Mouse (Mus musculus): ENCODE measurements around the gene Rnf11.

Rnf11 gene

GRCm38 (mm10) chr4:109442126-109442525 is 42.4 kb downstream of the Rnf11 start:
- no peaks in the 10 kb centered on the region for H3K36me3 ChIP-seq (ENCODE audit: insufficient read depth, low read length)
- peaks cover 6% of the 10 kb centered on the region for H3K4me1 ChIP-seq (replicated peaks; ENCODE audit: low read depth, low read length)

GRCm38 (mm10) chr4:109441000-109441399 is 43.5 kb downstream of the Rnf11 start:
- Histone ChIP-seq H3K9me3 (ENCODE audit: low read length) (no peaks in the 10 kb centered on the region), H3K27me3 (ENCODE audit: insufficient read depth, low read length) (no peaks in the 10 kb centered on the region), H3K36me3 (ENCODE audit: insufficient read depth, low read length) (no peaks in the 10 kb centered on the region), H3K4me3 (replicated peaks; ENCODE audit: low read length) (no peak overlapping the region), H3K4me1 (replicated peaks; ENCODE audit: low read depth, low read length) (peaks cover 6% of the 10 kb centered on the region)
- TF ChIP-seq CTCF (conservative IDR thresholded peaks at IDR 0.05; ENCODE audit: low read length) (no peak), NANOG (IDR thresholded peaks at IDR 0.05; ENCODE audit: borderline replicate concordance, low read length) (no peak), POU5F1 (IDR thresholded peaks at IDR 0.05; ENCODE audit: borderline replicate concordance, low read length) (no peak)

More at GRCm38 (mm10) chr4:109442126-109442525, 42.4 kb downstream of the Rnf11 start:
- Histone ChIP-seq H3K27me3 (ENCODE audit: insufficient read depth, low read length) (no peaks in the 10 kb centered on the region), H3K4me3 (replicated peaks; ENCODE audit: low read length) (no peak overlapping the region), H3K9me3 (ENCODE audit: low read length) (no peaks in the 10 kb centered on the region)
- TF ChIP-seq NANOG (IDR thresholded peaks at IDR 0.05; ENCODE audit: borderline replicate concordance, low read length) = no peak
- no peak for TF ChIP-seq CTCF (conservative IDR thresholded peaks at IDR 0.05; ENCODE audit: low read length)
- no peak for TF ChIP-seq POU5F1 (IDR thresholded peaks at IDR 0.05; ENCODE audit: borderline replicate concordance, low read length)

DNA sequence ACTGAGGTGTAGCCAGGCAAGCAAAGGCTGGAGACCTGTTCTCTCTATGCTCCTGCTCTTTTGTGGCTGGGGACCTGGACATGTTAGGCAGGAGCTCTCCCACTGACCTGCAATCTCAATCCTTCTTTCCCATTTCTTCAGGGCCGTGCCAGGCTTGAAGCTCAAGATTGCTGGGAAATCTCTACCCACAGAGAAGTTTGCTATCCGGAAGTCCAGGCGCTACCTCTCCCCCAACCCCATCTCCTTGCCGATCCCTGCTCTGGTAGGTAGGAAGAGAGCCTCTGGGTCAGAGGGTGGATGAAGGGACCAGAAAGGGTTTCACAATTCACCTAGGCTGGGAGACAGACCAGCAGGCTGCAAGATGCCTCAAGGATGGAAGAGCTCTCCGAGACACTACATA is 44.1 kb downstream of the Rnf11 start:
- TF ChIP-seq POU5F1 (IDR thresholded peaks at IDR 0.05; ENCODE audit: borderline replicate concordance, low read length) (no peak), CTCF (conservative IDR thresholded peaks at IDR 0.05; ENCODE audit: low read length) (no peak)
- no peaks in the 10 kb centered on the region for H3K27me3 ChIP-seq (ENCODE audit: insufficient read depth, low read length)
- H3K4me1 ChIP-seq (replicated peaks; ENCODE audit: low read depth, low read length) = peaks cover 6% of the 10 kb centered on the region
- no peaks in the 10 kb centered on the region for H3K36me3 ChIP-seq (ENCODE audit: insufficient read depth, low read length)
- no peaks in the 10 kb centered on the region for H3K9me3 ChIP-seq (ENCODE audit: low read length)
- no peak overlapping the region for H3K4me3 ChIP-seq (replicated peaks; ENCODE audit: low read length)

DNA sequence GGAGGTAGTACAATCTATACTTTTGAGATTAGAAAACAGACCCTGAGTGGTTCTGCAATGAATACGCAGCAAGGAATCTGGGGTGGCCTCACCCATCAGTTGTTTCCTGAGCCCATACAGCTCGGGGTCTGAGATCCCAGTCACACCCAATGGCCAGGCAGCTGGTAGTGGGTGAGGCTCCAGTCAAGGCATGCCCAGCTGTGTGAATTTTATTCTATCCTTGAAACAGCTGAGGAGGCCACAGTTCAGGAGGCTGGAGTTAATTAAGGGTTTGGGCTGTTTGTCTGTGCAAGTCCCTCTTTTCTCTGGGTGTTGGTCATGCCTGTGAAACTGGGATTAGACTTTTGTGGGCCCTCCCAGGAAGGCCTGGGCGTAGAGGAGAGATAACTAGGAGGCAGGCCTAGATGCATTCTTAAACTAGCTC is 44.7 kb downstream of the Rnf11 start:
- TF ChIP-seq NANOG (IDR thresholded peaks at IDR 0.05; ENCODE audit: borderline replicate concordance, low read length) (no peak), POU5F1 (IDR thresholded peaks at IDR 0.05; ENCODE audit: borderline replicate concordance, low read length) (no peak), CTCF (conservative IDR thresholded peaks at IDR 0.05; ENCODE audit: low read length) (no peak)
- Histone ChIP-seq H3K4me3 (replicated peaks; ENCODE audit: low read length) (no peak overlapping the region), H3K36me3 (ENCODE audit: insufficient read depth, low read length) (no peaks in the 10 kb centered on the region), H3K9me3 (ENCODE audit: low read length) (no peaks in the 10 kb centered on the region), H3K27me3 (ENCODE audit: insufficient read depth, low read length) (no peaks in the 10 kb centered on the region), H3K4me1 (replicated peaks; ENCODE audit: low read depth, low read length) (peaks cover 6% of the 10 kb centered on the region)

- Histone ChIP-seq H3K36me3 (ENCODE audit: insufficient read depth, low read length) (no peaks in the 10 kb centered on the region), H3K4me3 (replicated peaks; ENCODE audit: low read length) (no peak overlapping the region), H3K27me3 (ENCODE audit: insufficient read depth, low read length) (no peaks in the 10 kb centered on the region), H3K4me1 (replicated peaks; ENCODE audit: low read depth, low read length) (peaks cover 6% of the 10 kb centered on the region), H3K9me3 (ENCODE audit: low read length) (no peaks in the 10 kb centered on the region)
- no peak for TF ChIP-seq CTCF (conservative IDR thresholded peaks at IDR 0.05; ENCODE audit: low read length)
Observed at GRCm38 (mm10) chr4:109439101-109439500, 45.4 kb downstream of the Rnf11 start.

- TF ChIP-seq POU5F1 (IDR thresholded peaks at IDR 0.05; ENCODE audit: borderline replicate concordance, low read length) (no peak), CTCF (conservative IDR thresholded peaks at IDR 0.05; ENCODE audit: low read length) (peak; percentile 88)
- no peaks in the 10 kb centered on the region for H3K36me3 ChIP-seq (ENCODE audit: insufficient read depth, low read length)
- no peaks in the 10 kb centered on the region for H3K9me3 ChIP-seq (ENCODE audit: low read length)
- peaks cover 6% of the 10 kb centered on the region for H3K4me1 ChIP-seq (replicated peaks; ENCODE audit: low read depth, low read length)
- H3K27me3 ChIP-seq (ENCODE audit: insufficient read depth, low read length) = no peaks in the 10 kb centered on the region
- no peak overlapping the region for H3K4me3 ChIP-seq (replicated peaks; ENCODE audit: low read length)
Observed at GRCm38 (mm10) chr4:109437913-109438878, 46.3 kb downstream of the Rnf11 start.

GRCm38 (mm10) chr4:109434256-109434655 is 50.3 kb downstream of the Rnf11 start:
- TF ChIP-seq POU5F1 (IDR thresholded peaks at IDR 0.05; ENCODE audit: borderline replicate concordance, low read length) (no peak), CTCF (conservative IDR thresholded peaks at IDR 0.05; ENCODE audit: low read length) (no peak), NANOG (IDR thresholded peaks at IDR 0.05; ENCODE audit: borderline replicate concordance, low read length) (no peak)

GRCm38 (mm10) chr4:109433641-109434040 is 50.9 kb downstream of the Rnf11 start:
- TF ChIP-seq NANOG (IDR thresholded peaks at IDR 0.05; ENCODE audit: borderline replicate concordance, low read length) = no peak
- TF ChIP-seq CTCF (conservative IDR thresholded peaks at IDR 0.05; ENCODE audit: low read length) = no peak
- TF ChIP-seq POU5F1 (IDR thresholded peaks at IDR 0.05; ENCODE audit: borderline replicate concordance, low read length) = no peak
- peaks cover 20% of the 10 kb centered on the region for H3K4me1 ChIP-seq (replicated peaks; ENCODE audit: low read depth, low read length)
- H3K27me3 ChIP-seq (ENCODE audit: insufficient read depth, low read length) = 0 out of 2 replicates have a peak, but pooled peaks cover 3% of the 10 kb centered on the region
- no peak overlapping the region for H3K4me3 ChIP-seq (replicated peaks; ENCODE audit: low read length)
- H3K36me3 ChIP-seq (ENCODE audit: insufficient read depth, low read length) = no peaks in the 10 kb centered on the region
- H3K9me3 ChIP-seq (ENCODE audit: low read length) = no peaks in the 10 kb centered on the region

More at GRCm38 (mm10) chr4:109434256-109434655, 50.3 kb downstream of the Rnf11 start:
- H3K9me3 ChIP-seq (ENCODE audit: low read length) = no peaks in the 10 kb centered on the region
- H3K4me1 ChIP-seq (replicated peaks; ENCODE audit: low read depth, low read length) = peaks cover 20% of the 10 kb centered on the region
- no peaks in the 10 kb centered on the region for H3K36me3 ChIP-seq (ENCODE audit: insufficient read depth, low read length)
- 0 out of 2 replicates have a peak, but pooled peaks cover 3% of the 10 kb centered on the region for H3K27me3 ChIP-seq (ENCODE audit: insufficient read depth, low read length)
- no peak overlapping the region for H3K4me3 ChIP-seq (replicated peaks; ENCODE audit: low read length)
